Mouse (Mus musculus) embryonic facial prominence, embryonic 13.5 days (tissue): ENCODE measurements around the gene Nexn. TPM values are rescaled to one million over a fixed set of nuclear protein-coding genes. Genes with fewer than 3 reads are reported as not detected.
"Not testable (repeated sequence)": the region's sequence is repeated elsewhere in the genome, so short reads cannot be mapped to it uniquely, and the experiment has no call there.

Experiments
- ATAC-seq: fragments of 200-750 bp; cut with Nextera tagmentation; 2 replicates; pipeline ENCODE4 v1.8.0; 2017; ENCODE audit warnings: low read depth; ENCODE audit not compliant: insufficient number of reproducible peaks, insufficient read depth, low FRiP score, low TSS enrichment
- H3K27ac ChIP-seq: fragments of 300-500 bp; sonication (generic); 2 replicates; pipeline ENCODE4 v1.5.1; 2015; ENCODE audit warnings: moderate library complexity, mild to moderate bottlenecking, inconsistent platforms
- H3K27me3 ChIP-seq: fragments of 300-500 bp; sonication (generic); 2 replicates; pipeline ENCODE4 v1.6.1; 2015; ENCODE audit warnings: mild to moderate bottlenecking, inconsistent platforms
- H3K36me3 ChIP-seq: fragments of 300-500 bp; sonication (generic); 2 replicates; pipeline ENCODE4 v1.6.1; 2015; ENCODE audit warnings: mild to moderate bottlenecking, inconsistent platforms
- H3K4me1 ChIP-seq: fragments of 300-500 bp; sonication (generic); 2 replicates; pipeline ENCODE4 v1.6.1; 2015; ENCODE audit warnings: inconsistent platforms
- H3K4me2 ChIP-seq: fragments of 300-500 bp; sonication (generic); 2 replicates; pipeline ENCODE4 v1.6.1; 2015; ENCODE audit warnings: moderate library complexity, mild to moderate bottlenecking, inconsistent platforms
- H3K4me3 ChIP-seq: fragments of 300-500 bp; sonication (generic); 2 replicates; pipeline ENCODE4 v1.5.1; 2015; ENCODE audit warnings: mild to moderate bottlenecking, inconsistent platforms
- H3K9ac ChIP-seq: fragments of 300-500 bp; sonication (generic); 2 replicates; pipeline ENCODE4 v1.6.1; 2015; ENCODE audit warnings: mild to moderate bottlenecking, inconsistent platforms
- H3K9me3 ChIP-seq: fragments of 300-500 bp; sonication (generic); 2 replicates; pipeline ENCODE4 v1.6.1; 2016; ENCODE audit warnings: inconsistent platforms
- WGBS: fragments of 180-500 bp; shearing (Covaris S2); methylation state at CpG from one replicate; pipeline ENCODE4 v1.1.7; 2015; ENCODE audit warnings: mixed read lengths; 5-methylcytosine and 5-hydroxymethylcytosine counted together
- polyA plus RNA-seq: library from polyadenylated mRNA; unstranded; fragments of >200 nt; fragmentation: Nextera tagmentation; extraction: Ambion mirVana; gene quantifications from 2 replicates; pipeline ENCODE4 v1.2.1, GENCODE M21; 2015

Nexn gene
- 9.6 and 11.8 TPM in 2 replicates for polyA plus RNA-seq

DNA sequence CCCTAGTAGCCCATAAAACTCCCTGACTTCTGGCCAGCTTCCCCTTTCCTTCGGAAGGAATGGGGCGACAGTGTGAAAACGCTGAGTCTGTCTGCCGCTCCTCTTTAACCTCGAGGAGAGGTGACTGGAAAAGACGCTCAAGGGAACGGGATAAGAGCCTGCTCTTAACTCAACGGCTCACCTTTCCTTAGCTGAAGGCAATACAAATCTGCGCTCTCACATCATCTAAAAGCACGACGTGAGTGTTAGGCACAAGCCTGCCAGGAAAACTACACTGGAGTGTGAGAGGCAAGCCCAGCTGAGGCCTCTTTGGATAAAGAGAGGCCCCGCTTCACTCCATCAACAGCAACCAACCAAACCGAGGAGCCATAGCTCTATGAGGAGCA, at the start of gene Nexn:
Nexn (minus strand) TSS at position 315 of the 386 bp plus-strand sequence.
- no peaks in the 10 kb centered on the region for H3K9me3 ChIP-seq
- no peak for ATAC-seq
- H3K27me3 ChIP-seq = peaks cover 59% of the 10 kb centered on the region
- peak within 1 kb of the TSS; percentile 64 for H3K4me3 ChIP-seq
- WGBS = 4% methylated on average over 13 of the region's 13 CpGs
- H3K4me2 ChIP-seq = peak within 1 kb of the TSS; percentile 97
- peak within 1 kb of the TSS; percentile 51 for H3K27ac ChIP-seq
- H3K4me1 ChIP-seq = peaks cover 28% of the 10 kb centered on the region
- peak within 1 kb of the TSS; percentile 84 for H3K9ac ChIP-seq
- no peaks in the 10 kb centered on the region for H3K36me3 ChIP-seq

DNA sequence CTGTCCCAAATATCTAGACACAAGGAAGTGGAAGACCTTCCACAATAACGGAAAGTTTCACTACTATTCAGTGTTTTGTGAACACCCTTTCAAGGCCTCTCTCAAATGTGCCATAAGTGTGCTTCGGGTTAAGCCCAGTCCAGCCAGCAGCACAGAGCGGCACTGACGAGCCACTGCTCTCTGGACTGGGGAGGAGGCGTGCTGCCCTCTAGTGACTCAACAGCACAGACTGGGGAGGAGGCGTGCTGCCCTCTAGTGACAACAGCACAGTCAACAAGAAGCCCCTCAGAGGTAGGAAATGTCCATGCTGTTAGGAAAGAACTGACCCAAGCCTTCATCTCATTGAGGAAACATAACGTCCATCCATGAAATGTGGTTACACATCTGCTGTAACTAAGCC, 49.5 kb upstream of the Nexn start:
- Histone ChIP-seq H3K9me3 (no peaks in the 10 kb centered on the region), H3K4me2 (no peak overlapping the region), H3K9ac (no peak overlapping the region), H3K27ac (no peak overlapping the region), H3K4me3 (no peak overlapping the region), H3K36me3 (peaks cover 19% of the 10 kb centered on the region), H3K4me1 (no peaks in the 10 kb centered on the region), H3K27me3 (no peaks in the 10 kb centered on the region)
- peak; percentile 56; the same call in 1 of the 2 replicates for ATAC-seq
- WGBS = 12% methylated on average over 7 of the region's 7 CpGs

- not testable (repeated sequence) for H3K9me3 ChIP-seq, H3K4me1 ChIP-seq, H3K4me2 ChIP-seq, H3K27me3 ChIP-seq, H3K4me3 ChIP-seq, H3K9ac ChIP-seq, ATAC-seq, H3K27ac ChIP-seq
- peaks cover 24% of the 10 kb centered on the region for H3K36me3 ChIP-seq
- 76% methylated on average over 14 of the region's 14 CpGs for WGBS
Observed at GRCm38 (mm10) chr3:152314666-152315065, 48.5 kb upstream of the Nexn start.

DNA sequence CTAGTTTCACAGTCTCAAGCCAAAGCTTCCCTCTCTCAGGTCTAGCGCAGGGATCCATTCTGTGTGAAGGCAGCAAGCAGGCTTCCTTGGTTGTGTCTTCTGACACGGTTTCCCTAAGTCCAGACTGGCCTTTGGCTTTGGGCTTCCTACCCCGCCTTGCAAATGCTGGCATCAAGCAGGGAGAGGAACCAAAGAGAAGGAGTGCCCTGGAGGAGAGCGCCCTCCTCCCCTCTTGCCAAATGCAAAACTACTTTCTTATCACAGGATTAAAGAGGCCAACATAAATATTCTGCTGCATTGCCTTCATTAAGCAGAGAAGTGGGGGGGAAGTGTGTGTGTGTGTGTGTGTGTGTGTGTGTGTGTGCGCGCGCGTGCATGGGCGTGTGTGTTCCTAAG, 43.1 kb upstream of the Nexn start:
- H3K4me1 ChIP-seq = peaks cover 17% of the 10 kb centered on the region
- H3K27ac ChIP-seq = peak overlapping the region; percentile 11; the same call in 1 of the 2 replicates
- ATAC-seq = no peak
- H3K4me3 ChIP-seq = no peak overlapping the region
- no peak overlapping the region for H3K9ac ChIP-seq
- no peak overlapping the region for H3K4me2 ChIP-seq
- no peaks in the 10 kb centered on the region for H3K9me3 ChIP-seq
- H3K27me3 ChIP-seq = no peaks in the 10 kb centered on the region
- WGBS = 86% methylated on average over 9 of the region's 9 CpGs
- H3K36me3 ChIP-seq = peaks cover 28% of the 10 kb centered on the region

DNA sequence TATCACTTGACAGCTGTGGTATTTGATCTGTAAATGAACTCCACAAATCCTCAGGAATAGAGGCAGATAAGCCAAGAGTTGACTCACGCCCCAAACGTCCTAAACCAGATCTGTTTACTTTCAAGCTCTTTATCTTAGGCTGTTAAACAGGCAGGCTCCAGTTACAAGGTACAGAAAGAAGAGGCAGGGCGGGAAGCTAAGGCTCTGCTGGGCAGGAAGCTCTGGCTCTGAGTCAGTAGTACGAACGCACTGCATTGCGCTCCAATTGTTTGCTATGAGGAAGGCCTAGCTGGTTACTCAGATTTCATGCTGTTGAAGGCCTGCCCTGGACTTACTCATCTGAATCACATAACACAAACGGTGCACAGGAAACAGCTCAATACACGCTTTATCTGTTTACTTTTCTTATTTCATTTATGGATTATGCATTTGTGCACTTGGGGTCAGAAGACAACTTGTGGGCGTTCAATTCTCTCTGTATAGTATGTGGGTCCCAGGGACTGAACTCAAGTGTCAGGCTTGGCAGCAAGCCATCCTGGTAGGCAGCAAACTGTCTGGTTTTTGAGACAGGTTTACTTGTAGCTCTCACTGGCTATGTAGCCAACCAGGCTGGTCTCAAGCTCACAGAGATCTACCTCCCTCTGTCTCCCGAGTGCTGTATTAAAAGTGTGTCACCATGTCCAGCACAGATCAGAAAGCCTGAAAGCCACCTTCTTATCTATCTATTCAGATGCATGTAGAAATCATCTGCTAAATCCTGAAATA, 42.5 kb upstream of the Nexn start:
- no peak; the same call in 1 of the 2 replicates for ATAC-seq
- Histone ChIP-seq H3K27me3 (no peaks in the 10 kb centered on the region), H3K4me3 (no peak overlapping the region), H3K36me3 (peaks cover 28% of the 10 kb centered on the region), H3K9me3 (no peaks in the 10 kb centered on the region), H3K27ac (peak overlapping the region; percentile 11), H3K9ac (no peak overlapping the region), H3K4me1 (peaks cover 22% of the 10 kb centered on the region), H3K4me2 (no peak overlapping the region)
- WGBS = 44% methylated on average over 10 of the region's 10 CpGs

GRCm38 (mm10) chr3:152305971-152306370, 39.8 kb upstream of the Nexn start:
- no peaks in the 10 kb centered on the region for H3K27me3 ChIP-seq
- ATAC-seq = no peak
- no peak overlapping the region for H3K9ac ChIP-seq
- WGBS = 73% methylated on average over 4 of the region's 4 CpGs
- no peak overlapping the region for H3K27ac ChIP-seq
- H3K36me3 ChIP-seq = peaks cover 21% of the 10 kb centered on the region
- H3K9me3 ChIP-seq = no peaks in the 10 kb centered on the region
- peaks cover 25% of the 10 kb centered on the region for H3K4me1 ChIP-seq
- no peak overlapping the region for H3K4me2 ChIP-seq
- no peak overlapping the region for H3K4me3 ChIP-seq

GRCm38 (mm10) chr3:152305080-152305479, 38.9 kb upstream of the Nexn start:
- peaks cover 25% of the 10 kb centered on the region for H3K4me1 ChIP-seq
- H3K27ac ChIP-seq = no peak overlapping the region
- no peak overlapping the region for H3K9ac ChIP-seq
- peaks cover 25% of the 10 kb centered on the region for H3K36me3 ChIP-seq
- no peaks in the 10 kb centered on the region for H3K9me3 ChIP-seq
- no peak for ATAC-seq
- H3K4me3 ChIP-seq = no peak overlapping the region
- WGBS = 88% methylated on average over 8 of the region's 8 CpGs
- no peaks in the 10 kb centered on the region for H3K27me3 ChIP-seq
- no peak overlapping the region for H3K4me2 ChIP-seq

DNA sequence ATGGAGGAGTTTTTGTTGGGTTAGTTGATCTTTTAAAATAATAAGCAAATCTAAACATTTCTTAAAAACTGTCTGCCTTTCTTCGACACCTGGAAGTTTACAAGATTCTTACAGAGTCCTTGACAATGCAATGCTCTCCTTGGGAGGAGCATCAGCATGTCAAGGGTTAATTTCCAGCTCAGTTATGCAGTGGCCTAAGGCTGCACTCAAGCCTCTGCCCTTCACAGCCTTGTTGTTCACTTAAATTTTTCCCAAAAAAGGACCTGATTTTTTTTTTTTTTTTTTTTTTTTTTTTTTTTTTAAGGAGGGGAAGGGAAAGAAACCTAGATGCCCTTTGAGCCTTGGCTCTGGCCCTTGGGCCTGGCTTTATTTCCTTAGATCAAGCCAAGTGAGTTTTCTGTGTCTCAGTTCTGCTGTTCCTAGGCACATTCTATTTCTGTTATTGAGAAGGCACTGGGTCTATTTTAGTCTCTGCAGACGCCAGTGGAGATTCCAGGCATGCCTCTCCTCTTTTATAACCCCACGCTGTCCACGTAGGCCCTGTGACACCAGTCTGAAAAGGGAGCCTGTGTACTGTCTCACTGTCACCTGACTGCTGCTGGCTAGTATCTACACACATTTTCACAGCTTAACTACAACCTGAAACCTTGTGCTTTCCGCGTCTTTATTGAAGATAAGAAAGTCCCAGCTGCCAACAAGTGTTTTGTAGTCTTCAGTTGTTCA, 38.1 kb upstream of the Nexn start:
- H3K4me1 ChIP-seq = peaks cover 22% of the 10 kb centered on the region
- H3K9ac ChIP-seq = no peak overlapping the region
- H3K27ac ChIP-seq = 0 out of 2 replicates have a peak overlapping the region, but pooled peaks have one; percentile 28
- no peaks in the 10 kb centered on the region for H3K27me3 ChIP-seq
- H3K36me3 ChIP-seq = peaks cover 20% of the 10 kb centered on the region
- no peaks in the 10 kb centered on the region for H3K9me3 ChIP-seq
- H3K4me2 ChIP-seq = no peak overlapping the region
- 44% methylated on average over 6 of the region's 6 CpGs for WGBS
- H3K4me3 ChIP-seq = no peak overlapping the region
- no peak for ATAC-seq

GRCm38 (mm10) chr3:152302991-152303390, 36.8 kb upstream of the Nexn start:
- no peak overlapping the region for H3K4me2 ChIP-seq
- no peak for ATAC-seq
- H3K27me3 ChIP-seq = no peaks in the 10 kb centered on the region
- no peaks in the 10 kb centered on the region for H3K9me3 ChIP-seq
- WGBS = 56% methylated on average over 9 of the region's 9 CpGs
- peaks cover 12% of the 10 kb centered on the region; the same call in 1 of the 2 replicates for H3K4me1 ChIP-seq
- no peak overlapping the region for H3K9ac ChIP-seq
- H3K27ac ChIP-seq = no peak overlapping the region
- H3K36me3 ChIP-seq = peaks cover 20% of the 10 kb centered on the region
- H3K4me3 ChIP-seq = no peak overlapping the region

GRCm38 (mm10) chr3:152300376-152301337, 34.5 kb upstream of the Nexn start:
- Histone ChIP-seq H3K9ac (no peak overlapping the region), H3K27me3 (no peaks in the 10 kb centered on the region), H3K9me3 (no peaks in the 10 kb centered on the region), H3K4me3 (no peak overlapping the region), H3K27ac (no peak overlapping the region), H3K4me1 (peaks cover 12% of the 10 kb centered on the region; the same call in 1 of the 2 replicates), H3K36me3 (peaks cover 37% of the 10 kb centered on the region), H3K4me2 (no peak overlapping the region)
- no peak for ATAC-seq
- whole genome bisulfite sequencing = 83% methylated on average over 14 of the region's 14 CpGs

GRCm38 (mm10) chr3:152295896-152296295, 29.7 kb upstream of the Nexn start:
- peaks cover 32% of the 10 kb centered on the region for H3K36me3 ChIP-seq
- no peak overlapping the region for H3K9ac ChIP-seq
- no peaks in the 10 kb centered on the region for H3K9me3 ChIP-seq
- H3K4me2 ChIP-seq = no peak overlapping the region
- no peak for ATAC-seq
- H3K4me3 ChIP-seq = no peak overlapping the region
- WGBS = 88% methylated on average over 5 of the region's 5 CpGs
- H3K4me1 ChIP-seq = peaks cover 17% of the 10 kb centered on the region
- H3K27me3 ChIP-seq = no peaks in the 10 kb centered on the region
- no peak overlapping the region for H3K27ac ChIP-seq
